Mouse (Mus musculus) MEL (cell line): ENCODE results near the gene Gm20388. TPM values are rescaled to one million over a fixed set of nuclear protein-coding genes. Genes with fewer than 3 reads are reported as not detected.

ENCODE experiments used
- DNase-seq: peaks from one replicate; pipeline ENCODE4 v3.0.0; 2011; ENCODE audit warnings: low read depth, low spot score
- H3K27ac ChIP-seq: 2 replicates; pipeline ENCODE4 v1.5.1; 2012; ENCODE audit warnings: low read depth, mild to moderate bottlenecking, control low read depth, low read length, moderate library complexity; ENCODE audit not compliant: control insufficient read depth
- H3K27me3 ChIP-seq, 2 experiments: fragments of 150-350 bp in 1 of 2; sonication (generic) in 1 of 2; 2 replicates each; pipeline ENCODE4 v1.6.1; 2012; ENCODE audit warnings: low read length in 2 of 2, mild to moderate bottlenecking in 2 of 2, improper control_type of control experiment in 1 of 2, moderate library complexity in 1 of 2; ENCODE audit not compliant: insufficient read depth in 2 of 2, control insufficient read depth in 1 of 2
- H3K36me3 ChIP-seq, 2 experiments: 2 replicates each; pipeline ENCODE4 v1.6.1; 2012 to 2014; ENCODE audit warnings: low read length in 2 of 2, improper control_type of control experiment in 1 of 2, inconsistent platforms in 1 of 2, mild to moderate bottlenecking in 1 of 2; ENCODE audit not compliant: insufficient read depth in 2 of 2, control insufficient read depth in 1 of 2
- H3K4me1 ChIP-seq, 2 experiments: fragments of 150-350 bp in 1 of 2; sonication (generic) in 1 of 2; 2 replicates each; pipeline ENCODE4 v1.6.1; 2012; ENCODE audit warnings: low read length in 2 of 2, improper control_type of control experiment in 1 of 2, mild to moderate bottlenecking in 1 of 2; ENCODE audit not compliant: insufficient read depth in 2 of 2, control insufficient read depth in 1 of 2
- H3K4me3 ChIP-seq, 2 experiments: fragments of 150-350 bp in 1 of 2; sonication (generic) in 1 of 2; 2 replicates each; pipeline ENCODE4 v1.5.1; 2012; ENCODE audit warnings: low read depth in 2 of 2, low read length in 2 of 2, mild to moderate bottlenecking in 2 of 2, moderate library complexity in 2 of 2, control low read depth in 1 of 2, improper control_type of control experiment in 1 of 2; ENCODE audit not compliant: control insufficient read depth in 1 of 2, insufficient read depth in 1 of 2
- H3K79me2 ChIP-seq: 2 replicates; pipeline ENCODE4 v1.6.1; 2012; ENCODE audit warnings: mild to moderate bottlenecking, low read length, moderate library complexity; ENCODE audit not compliant: control insufficient read depth, poor library complexity, insufficient read depth
- H3K9ac ChIP-seq: 2 replicates; pipeline ENCODE4 v1.6.1; 2012; ENCODE audit warnings: low read depth, mild to moderate bottlenecking, control low read depth, low read length, moderate library complexity; ENCODE audit not compliant: control insufficient read depth, poor library complexity, severe bottlenecking
- H3K9me3 ChIP-seq: fragments of 150-350 bp; sonication (generic); replicated peaks from 2 replicates; pipeline ENCODE4 v1.6.1; 2012; ENCODE audit warnings: mild to moderate bottlenecking, low read length, improper control_type of control experiment, moderate library complexity; ENCODE audit not compliant: insufficient read depth
- CHD2 ChIP-seq: IDR thresholded peaks from 2 replicates; pipeline ENCODE4 v1.6.1; 2011; ENCODE audit warnings: low read length, improper control_type of control experiment
- CTCF ChIP-seq, 3 experiments: IDR thresholded peaks in 2 of 3; conservative IDR thresholded peaks in 1 of 3; 2 replicates each; pipeline ENCODE4 v1.5.1; 2011 to 2012; ENCODE audit warnings: low read length in 3 of 3, low read depth in 2 of 3, mild to moderate bottlenecking in 2 of 3, improper control_type of control experiment in 1 of 3, inconsistent platforms in 1 of 3, mixed read lengths in 1 of 3, moderate library complexity in 1 of 3; ENCODE audit not compliant: control insufficient read depth in 1 of 3, insufficient read depth in 1 of 3, poor library complexity in 1 of 3, severe bottlenecking in 1 of 3
- ELF1 ChIP-seq: IDR thresholded peaks from 2 replicates; pipeline ENCODE4 v1.6.1; 2014; ENCODE audit warnings: low read depth, mild to moderate bottlenecking, inconsistent platforms, low read length, improper control_type of control experiment, moderate library complexity
- EP300 ChIP-seq, 2 experiments: IDR thresholded peaks; 2 replicates each; pipeline ENCODE4 v1.6.1; 2011; ENCODE audit warnings: improper control_type of control experiment in 2 of 2, low read length in 2 of 2, low read depth in 1 of 2, mild to moderate bottlenecking in 1 of 2
- ETS1 ChIP-seq: IDR thresholded peaks from 2 replicates; pipeline ENCODE4 v1.6.1; 2012; ENCODE audit warnings: low read depth, mild to moderate bottlenecking, inconsistent platforms, low read length, improper control_type of control experiment, moderate library complexity
- GABPA ChIP-seq: IDR thresholded peaks from 2 replicates; pipeline ENCODE4 v1.6.1; 2012; ENCODE audit warnings: low read depth, mild to moderate bottlenecking, inconsistent platforms, low read length, improper control_type of control experiment, moderate library complexity
- GATA1 ChIP-seq: IDR thresholded peaks from 2 replicates; pipeline ENCODE4 v1.6.1; 2011; ENCODE audit warnings: low read depth, low read length, improper control_type of control experiment
- KAT2A ChIP-seq: conservative IDR thresholded peaks from 2 replicates; pipeline ENCODE4 v1.6.1; 2012; ENCODE audit warnings: low read depth, low read length, improper control_type of control experiment, inconsistent platforms
- MAFK ChIP-seq: IDR thresholded peaks from 2 replicates; pipeline ENCODE4 v1.6.1; 2011; ENCODE audit warnings: low read depth, mild to moderate bottlenecking, low read length, improper control_type of control experiment, borderline replicate concordance
- MAX ChIP-seq: IDR thresholded peaks from 2 replicates; pipeline ENCODE4 v1.6.1; 2011; ENCODE audit warnings: low read length, improper control_type of control experiment
- MAZ ChIP-seq: IDR thresholded peaks from 2 replicates; pipeline ENCODE4 v1.6.1; 2012; ENCODE audit warnings: low read depth, mild to moderate bottlenecking, inconsistent platforms, low read length, improper control_type of control experiment
- MEF2A ChIP-seq: IDR thresholded peaks from 2 replicates; pipeline ENCODE4 v1.6.1; 2014; ENCODE audit warnings: low read depth, mild to moderate bottlenecking, inconsistent platforms, low read length, improper control_type of control experiment; ENCODE audit not compliant: poor library complexity, insufficient replicate concordance, severe bottlenecking; ENCODE audit errors: extremely low read depth
- NELFE ChIP-seq: IDR thresholded peaks from 2 replicates; pipeline ENCODE4 v1.6.1; 2011; ENCODE audit warnings: low read depth, low read length, improper control_type of control experiment
- NRF1 ChIP-seq: IDR thresholded peaks from 2 replicates; pipeline ENCODE4 v1.6.1; 2014; ENCODE audit warnings: low read depth, mild to moderate bottlenecking, inconsistent platforms, low read length, improper control_type of control experiment, moderate library complexity; ENCODE audit not compliant: poor library complexity, insufficient read depth, severe bottlenecking
- POLR2A ChIP-seq, 2 experiments: IDR thresholded peaks; 2 replicates each; pipeline ENCODE4 v1.6.1; 2011 to 2012; ENCODE audit warnings: low read length in 2 of 2, mild to moderate bottlenecking in 2 of 2, control low read depth in 1 of 2, improper control_type of control experiment in 1 of 2, low read depth in 1 of 2, moderate library complexity in 1 of 2; ENCODE audit not compliant: control insufficient read depth in 1 of 2, insufficient read depth in 1 of 2, poor library complexity in 1 of 2
- POLR2AphosphoS2 ChIP-seq: IDR thresholded peaks from 2 replicates; pipeline ENCODE4 v1.6.1; 2011; ENCODE audit warnings: low read length, improper control_type of control experiment
- POLR2AphosphoS5 ChIP-seq: IDR thresholded peaks from 2 replicates; pipeline ENCODE4 v1.6.1; 2012; ENCODE audit warnings: low read depth, borderline replicate concordance, mild to moderate bottlenecking, inconsistent platforms, low read length, moderate library complexity, mixed read lengths
- RAD21 ChIP-seq: IDR thresholded peaks from 2 replicates; pipeline ENCODE4 v1.6.1; 2011; ENCODE audit warnings: mild to moderate bottlenecking, low read depth, low read length, improper control_type of control experiment
- TAL1 ChIP-seq: IDR thresholded peaks from 2 replicates; pipeline ENCODE4 v1.6.1; 2012; ENCODE audit warnings: mild to moderate bottlenecking, inconsistent platforms, low read length, moderate library complexity, mixed read lengths
- TBP ChIP-seq: IDR thresholded peaks from 2 replicates; pipeline ENCODE4 v1.8.0; 2011; ENCODE audit warnings: low read depth, low read length, improper control_type of control experiment
- UBTF ChIP-seq: IDR thresholded peaks from 2 replicates; pipeline ENCODE4 v1.6.1; 2012; ENCODE audit warnings: low read depth, mild to moderate bottlenecking, inconsistent platforms, low read length, improper control_type of control experiment, moderate library complexity, borderline replicate concordance; ENCODE audit not compliant: insufficient read depth
- USF1 ChIP-seq: IDR thresholded peaks from 2 replicates; pipeline ENCODE4 v1.6.1; 2014; ENCODE audit warnings: low read depth, mild to moderate bottlenecking, inconsistent platforms, low read length, improper control_type of control experiment, moderate library complexity
- USF2 ChIP-seq, 2 experiments: IDR thresholded peaks; 2 replicates each; pipeline ENCODE4 v1.6.1; 2011 to 2012; ENCODE audit warnings: improper control_type of control experiment in 2 of 2, low read length in 2 of 2, borderline replicate concordance in 1 of 2, inconsistent platforms in 1 of 2, low read depth in 1 of 2, mild to moderate bottlenecking in 1 of 2; ENCODE audit not compliant: insufficient read depth in 1 of 2
- ZKSCAN1 ChIP-seq: IDR thresholded peaks from 2 replicates; pipeline ENCODE4 v1.6.1; 2012; ENCODE audit warnings: low read depth, mild to moderate bottlenecking, inconsistent platforms, low read length, improper control_type of control experiment, moderate library complexity
- ZNF384 ChIP-seq: IDR thresholded peaks from 2 replicates; pipeline ENCODE4 v1.6.1; 2012; ENCODE audit warnings: low read depth, mild to moderate bottlenecking, inconsistent platforms, low read length, improper control_type of control experiment
- polyA plus RNA-seq, 2 experiments: library from polyadenylated mRNA; stranded (reverse) in 1 of 2; unstranded in 1 of 2; fragments of >175 nt in 1 of 2; fragments of >200 nt in 1 of 2; gene quantifications; 2 replicates each; pipeline versions ENCODE4 v1.2.1 to v1.2.4; 2012; ENCODE audit warnings: low replicate concordance in 2 of 2, low read depth in 1 of 2; ENCODE audit not compliant: insufficient read length in 2 of 2, insufficient read depth in 1 of 2, missing spikeins in 1 of 2
- total RNA-seq: library from RNA; depleted of rRNA; stranded (reverse); fragments of 300-350 nt; gene quantifications from 2 replicates; pipeline ENCODE4 v1.2.3, GENCODE M21; 2012

The Gm20388 gene
- total and polyA plus RNA-seq, 3 experiments: 11.1 to 17.8 TPM; not detected in 1

- no peaks in the 10 kb centered on the region for H3K4me1 ChIP-seq
- no peak for DNase-seq
- H3K4me3 ChIP-seq: no peak overlapping the region
- H3K9me3 ChIP-seq: no peaks in the 10 kb centered on the region
- H3K79me2 ChIP-seq: no peaks in the 10 kb centered on the region
- H3K27me3 ChIP-seq: no peaks in the 10 kb centered on the region
- no peak overlapping the region for H3K27ac ChIP-seq
- TF ChIP-seq CHD2: no peak
- TF ChIP-seq UBTF: no peak
- TF ChIP-seq ETS1: no peak
- TF ChIP-seq USF1: no peak
- H3K36me3 ChIP-seq: no peaks in the 10 kb centered on the region
- no peak overlapping the region for H3K9ac ChIP-seq
These were observed 832.7 kb downstream of the Gm20388 start for GRCm38 (mm10) chr8:120743149-120743897.

- H3K9me3 ChIP-seq: no peaks in the 10 kb centered on the region
- H3K27ac ChIP-seq: no peak overlapping the region
- H3K27me3 ChIP-seq: no peaks in the 10 kb centered on the region
- no peaks in the 10 kb centered on the region for H3K4me1 ChIP-seq
- no peaks in the 10 kb centered on the region for H3K79me2 ChIP-seq
- H3K9ac ChIP-seq: no peak overlapping the region
- TF ChIP-seq ELF1 (no peak), MAX (no peak), CHD2 (no peak), ETS1 (no peak), POLR2AphosphoS2 (no peak), NELFE (no peak), RAD21 (no peak), GATA1 (no peak), MEF2A (no peak)
- TF ChIP-seq, all 39 proteins: peak for 0
- no peak overlapping the region for H3K4me3 ChIP-seq
- no peak for DNase-seq
- no peaks in the 10 kb centered on the region for H3K36me3 ChIP-seq
These were observed 833.3 kb downstream of the Gm20388 start for GRCm38 (mm10) chr8:120743898-120744290.

GRCm38 (mm10) chr8:120744448-120744847 lies 833.8 kb downstream of the Gm20388 start:
- Histone ChIP-seq H3K27me3 (no peaks in the 10 kb centered on the region), H3K9me3 (no peaks in the 10 kb centered on the region), H3K79me2 (no peaks in the 10 kb centered on the region), H3K27ac (no peak overlapping the region), H3K36me3 (no peaks in the 10 kb centered on the region), H3K4me1 (no peaks in the 10 kb centered on the region), H3K4me3 (no peak overlapping the region), H3K9ac (no peak overlapping the region)
- no peak for DNase-seq
- TF ChIP-seq POLR2A (IDR thresholded peaks at IDR 0.05; ENCODE audit: control insufficient read depth in 1 of 2, insufficient read depth in 1 of 2, low read depth in 1 of 2, low read length in 2 of 2, poor library complexity in 1 of 2) (no peak), USF1 (no peak), TBP (no peak), CHD2 (no peak), GABPA (no peak), KAT2A (no peak), ZKSCAN1 (no peak), TAL1 (no peak), MAX (no peak), MAFK (no peak), POLR2AphosphoS5 (no peak), NRF1 (no peak), MAZ (no peak), USF2 (IDR thresholded peaks at IDR 0.05; ENCODE audit: borderline replicate concordance in 1 of 2, insufficient read depth in 1 of 2, low read depth in 1 of 2, low read length in 2 of 2) (no peak), ZNF384 (no peak), CTCF (IDR thresholded peaks at IDR 0.05 in 2 of 3, conservative IDR thresholded peaks at IDR 0.05 in 1 of 3; ENCODE audit: control insufficient read depth in 1 of 3, insufficient read depth in 1 of 3, low read depth in 2 of 3, low read length in 3 of 3, poor library complexity in 1 of 3, severe bottlenecking in 1 of 3) (no peak), EP300 (IDR thresholded peaks at IDR 0.05; ENCODE audit: low read depth in 1 of 2, low read length in 2 of 2) (no peak)
